Mouse (Mus musculus) cortical plate, adult 2 months (tissue): ENCODE measurements at regions not wholly inside any gene's neighbourhood (a gene's known extent, or its start where the extent isn't known, plus 50 kb on each side); places are given as distances from the start of the nearest gene placed in this dataset.

Experiments
- CTCF ChIP-seq: fragments of 200-500 bp; IDR thresholded peaks from 2 replicates; pipeline ENCODE4 v1.5.1; 2011; ENCODE audit warnings: mild to moderate bottlenecking, control low read depth, low read length; ENCODE audit not compliant: insufficient read depth; ENCODE audit errors: extremely low read depth
- POLR2A ChIP-seq: fragments of 200-500 bp; IDR thresholded peaks from 2 replicates; pipeline ENCODE4 v1.6.1; 2011; ENCODE audit warnings: mild to moderate bottlenecking, low read length, control low read depth; ENCODE audit not compliant: insufficient read depth; ENCODE audit errors: extremely low read depth

- TF ChIP-seq POLR2A, result no peak
- TF ChIP-seq CTCF, result no peak
Measured at GRCm38 (mm10) chr9:91959076-91959475, 233.7 kb upstream of the Plscr5 start.
